Mouse (Mus musculus): ENCODE measurements around the gene Filip1l. TPM values are rescaled to one million over a fixed set of nuclear protein-coding genes. Genes with fewer than 3 reads are reported as not detected.

Gene Filip1l
- polyA plus RNA-seq, 1 experiment, result 15.1 TPM

DNA sequence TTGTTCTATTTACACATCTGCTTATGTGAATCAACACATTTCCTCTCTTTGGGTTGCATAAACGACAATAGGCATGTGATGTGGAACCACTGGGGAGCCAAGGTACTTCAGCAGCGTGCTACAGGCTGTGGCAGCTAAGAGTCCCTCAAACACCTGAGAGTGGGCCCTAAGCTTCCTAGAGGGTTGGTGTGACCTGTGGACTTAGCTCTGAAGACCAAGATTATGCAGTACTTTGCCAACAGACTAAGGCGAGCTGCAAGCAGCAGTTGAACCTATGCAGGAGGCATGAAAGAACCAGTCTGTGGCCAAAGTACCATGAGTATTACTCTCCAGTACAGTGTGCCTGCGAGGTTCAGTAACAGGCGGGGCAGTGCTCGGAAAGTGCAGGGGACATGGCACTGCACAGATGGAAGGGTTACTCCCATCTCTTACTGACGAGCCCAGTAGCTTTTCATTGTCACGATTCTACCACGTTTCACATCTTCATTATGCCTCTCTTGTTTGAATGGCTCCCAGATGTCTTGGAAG, 112.6 kb downstream of the Filip1l start:
- no peak for DNase-seq

GRCm38 (mm10) chr16:57469301-57469700, 116.4 kb downstream of the Filip1l start:
- WGBS, result 46% methylated on average over 4 of the region's 4 CpGs

More for the DNA sequence above, 112.6 kb downstream of the Filip1l start:
- Histone ChIP-seq H3K4me3 (replicated peaks; ENCODE audit: extremely low read depth, low read depth, low read length) (no peak overlapping the region), H3K4me1 (ENCODE audit: control insufficient read depth, insufficient read depth, low read length) (peaks cover 3% of the 10 kb centered on the region)
- TF ChIP-seq POLR2A (IDR thresholded peaks at IDR 0.05; ENCODE audit: borderline replicate concordance, extremely low read depth, low read depth, low read length) (no peak), CTCF (IDR thresholded peaks at IDR 0.05; ENCODE audit: insufficient read depth, low read length) (no peak)
- 85% methylated on average over 9 of the region's 9 CpGs for WGBS

GRCm38 (mm10) chr16:57469869-57470268, 117.0 kb downstream of the Filip1l start:
- no peak for DNase-seq
- peaks cover 3% of the 10 kb centered on the region for H3K4me1 ChIP-seq (ENCODE audit: control insufficient read depth, insufficient read depth, low read length)

More at GRCm38 (mm10) chr16:57469301-57469700, 116.4 kb downstream of the Filip1l start:
- H3K4me3 ChIP-seq (replicated peaks; ENCODE audit: extremely low read depth, low read depth, low read length), result no peak overlapping the region
- TF ChIP-seq CTCF (IDR thresholded peaks at IDR 0.05; ENCODE audit: insufficient read depth, low read length), result no peak
- TF ChIP-seq POLR2A (IDR thresholded peaks at IDR 0.05; ENCODE audit: borderline replicate concordance, extremely low read depth, low read depth, low read length), result no peak
- no peak for DNase-seq
- peaks cover 3% of the 10 kb centered on the region for H3K4me1 ChIP-seq (ENCODE audit: control insufficient read depth, insufficient read depth, low read length)

GRCm38 (mm10) chr16:57470286-57470830, 117.5 kb downstream of the Filip1l start:
- DNase-seq, result no peak
- Histone ChIP-seq H3K4me3 (replicated peaks; ENCODE audit: extremely low read depth, low read depth, low read length) (no peak overlapping the region), H3K4me1 (ENCODE audit: control insufficient read depth, insufficient read depth, low read length) (peaks cover 3% of the 10 kb centered on the region; the same call in 1 of the 2 replicates)
- 80% methylated on average over 12 of the region's 12 CpGs for WGBS
- TF ChIP-seq POLR2A (IDR thresholded peaks at IDR 0.05; ENCODE audit: borderline replicate concordance, extremely low read depth, low read depth, low read length), result no peak
- TF ChIP-seq CTCF (IDR thresholded peaks at IDR 0.05; ENCODE audit: insufficient read depth, low read length), result no peak

More at GRCm38 (mm10) chr16:57469869-57470268, 117.0 kb downstream of the Filip1l start:
- no peak for TF ChIP-seq CTCF (IDR thresholded peaks at IDR 0.05; ENCODE audit: insufficient read depth, low read length)
- TF ChIP-seq POLR2A (IDR thresholded peaks at IDR 0.05; ENCODE audit: borderline replicate concordance, extremely low read depth, low read depth, low read length), result no peak
- 82% methylated on average over 2 of the region's 2 CpGs for WGBS
- no peak overlapping the region for H3K4me3 ChIP-seq (replicated peaks; ENCODE audit: extremely low read depth, low read depth, low read length)

DNA sequence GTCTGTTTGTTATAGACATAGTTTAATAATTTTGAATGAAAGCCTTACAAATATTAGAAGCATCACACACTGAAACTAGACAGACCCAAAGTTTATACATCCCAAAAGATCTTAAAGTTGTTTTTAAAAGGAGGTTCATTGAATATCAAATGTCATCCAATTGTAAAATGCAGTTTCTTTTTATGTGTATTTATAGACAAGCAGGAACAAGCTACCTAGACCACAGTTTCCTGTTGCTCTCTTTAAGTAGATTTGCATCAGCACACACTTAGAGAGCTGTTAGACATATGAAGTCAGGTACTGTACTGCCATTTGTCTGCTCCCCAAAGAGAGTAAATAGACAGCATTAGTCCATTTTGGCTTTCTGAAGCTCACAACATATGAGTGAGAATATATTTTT, 118.2 kb downstream of the Filip1l start:
- DNase-seq, result no peak
- Histone ChIP-seq H3K4me1 (ENCODE audit: control insufficient read depth, insufficient read depth, low read length) (peaks cover 3% of the 10 kb centered on the region; the same call in 1 of the 2 replicates), H3K4me3 (replicated peaks; ENCODE audit: extremely low read depth, low read depth, low read length) (no peak overlapping the region)
- no peak for TF ChIP-seq CTCF (IDR thresholded peaks at IDR 0.05; ENCODE audit: insufficient read depth, low read length)
- TF ChIP-seq POLR2A (IDR thresholded peaks at IDR 0.05; ENCODE audit: borderline replicate concordance, extremely low read depth, low read depth, low read length), result no peak

- DNase-seq, result no peak
- H3K4me1 ChIP-seq (ENCODE audit: control insufficient read depth, insufficient read depth, low read length), result peaks cover 3% of the 10 kb centered on the region; the same call in 1 of the 2 replicates
- 51% methylated on average over 10 of the region's 10 CpGs for WGBS
- H3K4me3 ChIP-seq (replicated peaks; ENCODE audit: extremely low read depth, low read depth, low read length), result no peak overlapping the region
- TF ChIP-seq POLR2A (IDR thresholded peaks at IDR 0.05; ENCODE audit: borderline replicate concordance, extremely low read depth, low read depth, low read length) (no peak), CTCF (IDR thresholded peaks at IDR 0.05; ENCODE audit: insufficient read depth, low read length) (no peak)
Measured at GRCm38 (mm10) chr16:57473415-57474085, 120.7 kb downstream of the Filip1l start.

GRCm38 (mm10) chr16:57478451-57478850, 125.6 kb downstream of the Filip1l start:
- TF ChIP-seq CTCF (IDR thresholded peaks at IDR 0.05; ENCODE audit: insufficient read depth, low read length) (no peak), POLR2A (IDR thresholded peaks at IDR 0.05; ENCODE audit: borderline replicate concordance, extremely low read depth, low read depth, low read length) (no peak)
- no peak for DNase-seq
- Histone ChIP-seq H3K4me1 (ENCODE audit: control insufficient read depth, insufficient read depth, low read length) (peaks cover 9% of the 10 kb centered on the region), H3K4me3 (replicated peaks; ENCODE audit: extremely low read depth, low read depth, low read length) (no peak overlapping the region)
- WGBS, result 59% methylated on average over 2 of the region's 2 CpGs

- WGBS, result 34% methylated on average over 5 of the region's 5 CpGs
- H3K4me1 ChIP-seq (ENCODE audit: control insufficient read depth, insufficient read depth, low read length), result peaks cover 9% of the 10 kb centered on the region
- TF ChIP-seq POLR2A (IDR thresholded peaks at IDR 0.05; ENCODE audit: borderline replicate concordance, extremely low read depth, low read depth, low read length), result no peak
- TF ChIP-seq CTCF (IDR thresholded peaks at IDR 0.05; ENCODE audit: insufficient read depth, low read length), result no peak
- H3K4me3 ChIP-seq (replicated peaks; ENCODE audit: extremely low read depth, low read depth, low read length), result no peak overlapping the region
- DNase-seq, result no peak
Measured at GRCm38 (mm10) chr16:57479776-57480175, 126.9 kb downstream of the Filip1l start.

DNA sequence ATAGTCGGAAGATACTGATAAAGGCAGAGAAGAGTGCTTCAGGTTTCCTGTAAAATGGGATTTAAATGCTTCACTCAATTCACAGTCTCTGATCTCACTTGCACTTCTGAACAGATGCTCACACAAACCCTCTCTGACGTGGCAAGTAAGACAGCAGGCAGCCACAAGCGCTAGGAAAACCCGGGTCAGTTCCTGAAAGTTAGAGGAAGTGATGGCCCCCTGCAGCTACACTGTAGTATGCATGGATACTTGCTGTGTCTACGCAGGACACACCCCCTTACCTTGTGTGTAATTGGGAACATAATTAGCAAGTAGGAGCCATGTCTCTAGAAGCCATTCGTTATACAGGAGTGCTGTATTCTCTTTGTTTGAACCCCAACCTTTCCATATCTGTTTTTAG, 129.4 kb downstream of the Filip1l start:
- Histone ChIP-seq H3K4me3 (replicated peaks; ENCODE audit: extremely low read depth, low read depth, low read length) (no peak overlapping the region), H3K4me1 (ENCODE audit: control insufficient read depth, insufficient read depth, low read length) (peaks cover 9% of the 10 kb centered on the region)
- WGBS, result 76% methylated on average over 6 of the region's 6 CpGs
- no peak for DNase-seq
- no peak for TF ChIP-seq POLR2A (IDR thresholded peaks at IDR 0.05; ENCODE audit: borderline replicate concordance, extremely low read depth, low read depth, low read length)

DNA sequence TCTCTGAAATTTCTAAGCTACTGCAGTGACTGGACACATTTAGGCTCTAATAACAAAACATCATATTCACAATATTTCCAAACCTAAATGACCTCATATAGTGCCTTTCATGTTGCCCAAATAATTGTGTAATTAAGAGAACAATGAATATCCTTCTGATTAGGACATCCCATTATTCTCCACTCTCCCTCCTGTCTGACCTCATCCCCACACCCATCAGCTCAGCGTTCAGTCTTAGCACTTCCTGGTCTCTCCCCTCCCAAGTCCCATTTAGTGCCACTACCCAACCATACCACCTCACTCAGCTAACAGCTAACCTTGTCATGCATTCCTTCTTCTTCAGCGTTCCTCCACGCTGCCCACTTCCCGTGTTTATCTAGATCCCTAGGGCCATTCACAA, 130.0 kb downstream of the Filip1l start:
- TF ChIP-seq CTCF (IDR thresholded peaks at IDR 0.05; ENCODE audit: insufficient read depth, low read length) (no peak), POLR2A (IDR thresholded peaks at IDR 0.05; ENCODE audit: borderline replicate concordance, extremely low read depth, low read depth, low read length) (no peak)
- H3K4me1 ChIP-seq (ENCODE audit: control insufficient read depth, insufficient read depth, low read length), result peaks cover 9% of the 10 kb centered on the region
- 28% methylated on average over 4 of the region's 4 CpGs for WGBS
- no peak overlapping the region for H3K4me3 ChIP-seq (replicated peaks; ENCODE audit: extremely low read depth, low read depth, low read length)
- no peak for DNase-seq

Data from lung, adult 2 months (tissue).